Mouse (Mus musculus) intestine, embryonic 14.5 days (tissue): ENCODE results near the gene Maats1. TPM values are rescaled to one million over a fixed set of nuclear protein-coding genes. Genes with fewer than 3 reads are reported as not detected.

Source experiments
- ATAC-seq: fragments of 200-750 bp; cut with Nextera tagmentation; replicated peaks from 2 replicates; pipeline ENCODE4 v1.8.0; 2017; ENCODE audit warnings: low read depth, moderate number of reproducible peaks, moderate TSS enrichment, moderate library complexity; ENCODE audit not compliant: low FRiP score, low TSS enrichment
- DNase-seq: peaks from one replicate; pipeline ENCODE4 v3.0.0-alpha.2; 2018; ENCODE audit warnings: low spot score
- H3K27ac ChIP-seq: fragments of 300-500 bp; sonication (generic); 2 replicates; pipeline ENCODE4 v1.5.1; 2014; ENCODE audit warnings: low read depth, mild to moderate bottlenecking, control low read depth
- H3K27me3 ChIP-seq: fragments of 300-500 bp; sonication (generic); replicated peaks from 2 replicates; pipeline ENCODE4 v1.6.1; 2014; ENCODE audit warnings: low read length, control low read depth; ENCODE audit not compliant: control insufficient read depth, insufficient read depth
- H3K36me3 ChIP-seq: fragments of 300-500 bp; sonication (generic); 2 replicates; pipeline ENCODE4 v1.6.1; 2014; ENCODE audit warnings: low read length, control low read depth; ENCODE audit not compliant: control insufficient read depth, insufficient read depth
- H3K4me1 ChIP-seq: fragments of 300-500 bp; sonication (generic); replicated peaks from 2 replicates; pipeline ENCODE4 v1.6.1; 2014; ENCODE audit warnings: low read length, control low read depth, mixed read lengths; ENCODE audit not compliant: control insufficient read depth, insufficient read depth
- H3K4me2 ChIP-seq: fragments of 300-500 bp; sonication (generic); 2 replicates; pipeline ENCODE4 v1.6.1; 2014; ENCODE audit warnings: low read length
- H3K4me3 ChIP-seq: fragments of 300-500 bp; sonication (generic); 2 replicates; pipeline ENCODE4 v1.5.1; 2014; ENCODE audit warnings: low read depth, low read length, control low read depth, mixed read lengths
- H3K9ac ChIP-seq: fragments of 300-500 bp; sonication (generic); 2 replicates; pipeline ENCODE4 v1.6.1; 2014; ENCODE audit warnings: mild to moderate bottlenecking, low read length
- H3K9me3 ChIP-seq: fragments of 300-500 bp; sonication (generic); 2 replicates; pipeline ENCODE4 v1.6.1; 2016; ENCODE audit warnings: low read length, control low read depth; ENCODE audit not compliant: control insufficient read depth
- WGBS: fragments of 180-500 bp; shearing (Covaris S2); extraction: QIAGEN DNeasy Blood & Tissue Kit; methylation state at CpG from one replicate; pipeline ENCODE4 v1.1.7; 2014; 5-methylcytosine and 5-hydroxymethylcytosine counted together
- polyA plus RNA-seq: library from polyadenylated mRNA; unstranded; fragments of >200 nt; fragmentation: Nextera tagmentation; extraction: Ambion mirVana; gene quantifications from 2 replicates; pipeline ENCODE4 v1.2.1, GENCODE M21; 2014

Maats1 gene
- polyA plus RNA-seq, 1 experiment from 2014 or later, result not detected

DNA sequence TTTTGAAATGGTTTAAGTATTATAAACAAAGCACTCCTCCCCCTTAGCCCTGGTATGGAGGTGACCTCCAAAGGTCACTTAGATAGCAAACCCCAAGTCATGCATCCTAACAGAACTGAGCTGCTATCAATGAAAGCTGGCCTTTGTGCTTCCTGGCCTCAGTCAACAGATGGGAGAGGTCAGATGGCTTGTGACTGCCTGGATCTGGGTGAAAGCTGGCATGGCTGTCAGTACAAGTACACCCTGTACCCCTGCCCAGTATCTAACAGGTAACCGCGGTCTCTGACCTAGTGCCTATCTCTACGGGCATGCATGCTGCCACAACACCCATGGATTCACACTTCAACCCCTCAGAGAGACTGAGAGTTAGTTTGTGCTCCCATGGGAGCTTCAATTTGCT, 54.2 kb downstream of the Maats1 start:
- H3K9ac ChIP-seq, result no peak overlapping the region
- ATAC-seq, result no peak
- 75% methylated on average over 3 of the region's 3 CpGs for WGBS

DNA sequence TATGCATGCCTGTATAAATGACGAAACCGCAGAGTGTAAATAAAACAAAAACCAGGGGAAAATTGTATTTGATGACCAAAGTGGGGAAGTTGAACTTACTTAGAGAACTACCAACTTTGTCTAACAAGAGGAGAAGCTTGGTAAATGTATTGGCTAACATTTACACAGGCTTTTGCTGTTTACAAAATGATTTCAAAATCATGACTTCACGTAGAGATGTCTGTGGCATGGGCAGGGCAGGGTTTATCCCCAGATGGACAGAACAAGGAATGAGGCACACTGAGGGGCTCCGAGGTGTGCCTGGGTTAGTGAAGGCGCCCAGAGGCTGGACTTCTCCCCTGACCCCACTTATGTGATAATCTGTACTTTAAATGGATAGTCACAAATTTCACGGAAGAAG, 54.6 kb downstream of the Maats1 start:
- 49% methylated on average over 6 of the region's 6 CpGs for WGBS
- H3K9me3 ChIP-seq, result no peaks in the 10 kb centered on the region
- DNase-seq (no peak), ATAC-seq (no peak)
- H3K4me1 ChIP-seq, result no peaks in the 10 kb centered on the region
- H3K27me3 ChIP-seq, result no peaks in the 10 kb centered on the region
- H3K36me3 ChIP-seq, result no peaks in the 10 kb centered on the region
- H3K27ac ChIP-seq, result no peak overlapping the region
- H3K9ac ChIP-seq, result no peak overlapping the region
- no peak overlapping the region for H3K4me2 ChIP-seq
- H3K4me3 ChIP-seq, result no peak overlapping the region

More for the DNA sequence above, 54.2 kb downstream of the Maats1 start:
- Histone ChIP-seq H3K36me3 (no peaks in the 10 kb centered on the region), H3K4me1 (no peaks in the 10 kb centered on the region), H3K9me3 (no peaks in the 10 kb centered on the region), H3K4me2 (no peak overlapping the region), H3K27ac (no peak overlapping the region), H3K27me3 (no peaks in the 10 kb centered on the region), H3K4me3 (no peak overlapping the region)
- DNase-seq, result no peak

DNA sequence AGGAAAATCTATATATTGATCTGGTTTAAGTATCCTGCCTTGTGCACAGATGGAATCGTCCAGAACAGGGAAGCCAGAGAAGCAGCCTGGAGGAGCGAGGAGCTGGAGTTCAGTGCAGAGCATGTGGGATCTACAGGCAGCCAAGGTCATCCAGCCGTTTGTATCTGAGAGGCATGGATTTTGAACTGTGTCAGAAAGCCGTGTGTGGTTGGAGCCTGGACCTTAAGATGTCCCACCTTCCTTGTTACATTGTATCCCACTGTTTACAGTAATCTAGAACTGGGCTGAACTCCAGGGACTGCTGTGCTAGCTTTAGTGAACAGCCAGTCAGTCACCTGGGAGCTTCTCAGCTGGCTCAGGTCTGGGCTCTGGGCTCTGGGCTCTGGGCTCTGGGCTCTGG, 55.4 kb downstream of the Maats1 start:
- 47% methylated on average over 4 of the region's 4 CpGs for WGBS
- H3K4me2 ChIP-seq, result no peak overlapping the region

DNA sequence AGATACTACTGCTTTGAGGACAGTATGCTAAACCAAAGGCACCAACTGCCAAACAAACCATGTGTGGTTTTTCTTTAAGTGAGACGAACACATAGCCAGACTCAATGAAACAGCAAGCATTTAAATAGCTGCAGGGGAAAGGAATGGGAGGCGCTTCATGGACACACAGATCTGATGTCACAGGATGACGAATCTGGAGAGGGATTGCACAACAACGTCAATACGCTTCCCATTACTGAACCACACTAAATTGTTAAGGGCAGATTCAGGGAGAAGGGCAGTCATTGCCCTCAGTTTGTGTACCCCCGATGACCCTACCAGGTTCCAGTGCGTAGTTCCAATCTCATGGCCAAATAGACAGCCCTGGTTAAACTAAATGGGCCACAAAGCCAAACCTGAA, 56.1 kb downstream of the Maats1 start:
- DNase-seq (no peak), ATAC-seq (no peak)
- no peak overlapping the region for H3K4me2 ChIP-seq
- no peaks in the 10 kb centered on the region for H3K27me3 ChIP-seq
- H3K4me3 ChIP-seq, result no peak overlapping the region
- H3K9me3 ChIP-seq, result no peaks in the 10 kb centered on the region
- no peaks in the 10 kb centered on the region for H3K36me3 ChIP-seq
- 75% methylated on average over 7 of the region's 7 CpGs for WGBS
- no peak overlapping the region for H3K27ac ChIP-seq
- no peak overlapping the region for H3K9ac ChIP-seq
- H3K4me1 ChIP-seq, result no peaks in the 10 kb centered on the region

More for the DNA sequence above, 55.4 kb downstream of the Maats1 start:
- Histone ChIP-seq H3K4me1 (no peaks in the 10 kb centered on the region), H3K9ac (no peak overlapping the region), H3K4me3 (no peak overlapping the region), H3K27me3 (no peaks in the 10 kb centered on the region), H3K36me3 (no peaks in the 10 kb centered on the region), H3K9me3 (no peaks in the 10 kb centered on the region), H3K27ac (no peak overlapping the region)
- DNase-seq (no peak), ATAC-seq (no peak)

DNA sequence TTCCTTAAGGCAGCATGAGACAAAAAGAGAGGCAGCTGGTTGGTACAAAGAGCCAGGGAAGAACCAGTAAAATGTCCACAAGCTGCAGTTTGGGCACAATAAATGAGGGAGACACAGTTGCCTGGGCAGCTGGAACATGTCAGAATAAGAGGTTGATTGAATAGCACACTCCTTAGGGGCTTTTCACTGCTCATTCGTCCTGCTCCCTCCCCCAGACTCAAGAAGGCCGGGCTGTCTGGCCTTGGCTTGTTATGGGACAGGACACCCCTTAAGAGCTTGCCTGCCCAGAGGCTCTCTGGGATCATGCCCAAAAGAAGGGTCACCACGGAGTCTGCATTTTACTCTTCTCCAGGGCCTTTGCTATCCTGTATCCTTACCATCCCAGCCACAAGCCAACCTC, 58.6 kb downstream of the Maats1 start:
- Histone ChIP-seq H3K4me3 (no peak overlapping the region), H3K27ac (no peak overlapping the region), H3K9ac (no peak overlapping the region), H3K27me3 (no peaks in the 10 kb centered on the region), H3K9me3 (no peaks in the 10 kb centered on the region), H3K4me2 (no peak overlapping the region), H3K4me1 (no peaks in the 10 kb centered on the region), H3K36me3 (no peaks in the 10 kb centered on the region)
- ATAC-seq (no peak), DNase-seq (no peak)
- 35% methylated on average over 3 of the region's 3 CpGs for WGBS

DNA sequence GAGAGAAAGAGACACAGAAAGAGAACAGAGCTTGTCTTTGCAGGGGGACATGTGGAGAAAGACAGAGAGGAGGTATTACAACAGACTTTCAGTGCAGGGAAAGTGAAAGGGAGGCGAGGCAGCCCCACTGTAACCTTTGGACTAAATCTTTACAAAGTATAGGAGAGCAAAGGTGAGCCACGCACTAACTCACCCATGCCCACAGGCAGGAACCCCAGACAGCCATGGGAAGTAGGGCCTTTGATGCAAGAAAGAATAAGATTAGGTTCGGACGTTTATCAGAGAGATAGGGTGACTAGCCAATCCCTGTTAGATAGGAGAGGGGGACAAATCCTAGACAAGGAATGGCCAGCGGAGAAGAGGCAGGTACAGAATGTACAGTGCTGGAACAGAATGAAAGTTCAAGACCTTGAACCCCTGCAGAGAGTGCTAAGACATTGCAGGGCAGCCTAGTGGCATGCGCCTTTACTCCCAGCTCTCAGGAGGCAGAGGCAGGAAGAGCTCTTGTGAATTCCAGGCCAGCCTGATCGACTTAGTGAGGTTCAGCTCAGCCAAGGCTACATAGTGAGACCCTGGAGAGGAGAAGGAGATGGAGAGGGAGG, 59.3 kb downstream of the Maats1 start:
- ATAC-seq (peak; percentile 71; the same call in 1 of the 2 replicates), DNase-seq (peak; percentile 55)
- Histone ChIP-seq H3K4me2 (no peak overlapping the region), H3K4me3 (no peak overlapping the region), H3K9me3 (no peaks in the 10 kb centered on the region), H3K27ac (no peak overlapping the region), H3K4me1 (no peaks in the 10 kb centered on the region), H3K9ac (no peak overlapping the region), H3K27me3 (no peaks in the 10 kb centered on the region), H3K36me3 (no peaks in the 10 kb centered on the region)
- WGBS, result 72% methylated on average over 7 of the region's 7 CpGs

DNA sequence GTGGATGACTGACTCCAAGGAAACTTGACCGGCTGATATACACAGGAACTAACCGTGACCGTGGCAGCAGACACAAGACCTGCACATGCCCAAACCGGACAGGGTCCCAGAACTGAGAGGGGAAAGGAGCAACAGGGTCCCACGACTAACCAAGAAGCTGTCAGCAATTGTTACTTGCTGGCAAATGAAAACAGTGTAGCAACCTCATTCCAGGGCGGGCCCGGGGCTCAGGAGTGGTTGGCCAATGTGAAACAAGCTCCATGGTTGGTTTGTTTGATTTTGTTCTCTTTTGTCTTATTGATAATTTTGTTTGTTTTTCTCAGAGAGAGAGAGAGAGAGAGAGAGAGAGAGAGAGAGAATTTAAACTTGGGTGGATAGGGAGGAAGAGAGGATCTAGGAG, 61.0 kb downstream of the Maats1 start:
- 83% methylated on average over 7 of the region's 7 CpGs for WGBS
- peak; percentile 48 for DNase-seq
- H3K36me3 ChIP-seq, result no peaks in the 10 kb centered on the region
- ATAC-seq, result no peak
- no peak overlapping the region for H3K4me2 ChIP-seq
- no peaks in the 10 kb centered on the region for H3K9me3 ChIP-seq
- no peak overlapping the region for H3K9ac ChIP-seq
- H3K27me3 ChIP-seq, result no peaks in the 10 kb centered on the region
- H3K27ac ChIP-seq, result no peak overlapping the region
- H3K4me3 ChIP-seq, result no peak overlapping the region
- no peaks in the 10 kb centered on the region for H3K4me1 ChIP-seq

DNA sequence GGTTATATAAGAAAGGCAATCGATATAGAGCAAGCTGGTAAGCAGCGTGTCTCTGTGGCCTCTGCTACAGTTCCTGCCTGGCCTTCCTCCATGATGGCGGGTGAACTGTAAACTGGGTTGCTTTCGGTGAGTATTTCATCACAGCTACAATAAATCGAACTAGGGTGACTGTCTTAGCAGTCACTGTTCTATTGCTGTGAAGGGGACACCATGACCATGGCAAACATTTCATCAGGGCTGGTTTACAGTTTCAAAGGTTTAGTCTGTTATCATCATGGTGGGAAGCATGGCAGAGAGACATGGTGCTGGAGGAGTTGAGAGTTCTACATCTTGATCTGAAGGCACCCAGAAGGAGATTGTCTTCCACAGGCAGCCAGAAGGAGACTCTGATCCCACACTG, 62.1 kb downstream of the Maats1 start:
- H3K36me3 ChIP-seq, result no peaks in the 10 kb centered on the region
- no peak overlapping the region for H3K9ac ChIP-seq
- H3K9me3 ChIP-seq, result no peaks in the 10 kb centered on the region
- DNase-seq, result peak; percentile 25
- H3K4me1 ChIP-seq, result no peaks in the 10 kb centered on the region
- no peak overlapping the region for H3K4me3 ChIP-seq
- no peak for ATAC-seq
- no peak overlapping the region for H3K4me2 ChIP-seq
- WGBS, result 93% methylated on average over 5 of the region's 5 CpGs
- H3K27me3 ChIP-seq, result no peaks in the 10 kb centered on the region
- H3K27ac ChIP-seq, result no peak overlapping the region

DNA sequence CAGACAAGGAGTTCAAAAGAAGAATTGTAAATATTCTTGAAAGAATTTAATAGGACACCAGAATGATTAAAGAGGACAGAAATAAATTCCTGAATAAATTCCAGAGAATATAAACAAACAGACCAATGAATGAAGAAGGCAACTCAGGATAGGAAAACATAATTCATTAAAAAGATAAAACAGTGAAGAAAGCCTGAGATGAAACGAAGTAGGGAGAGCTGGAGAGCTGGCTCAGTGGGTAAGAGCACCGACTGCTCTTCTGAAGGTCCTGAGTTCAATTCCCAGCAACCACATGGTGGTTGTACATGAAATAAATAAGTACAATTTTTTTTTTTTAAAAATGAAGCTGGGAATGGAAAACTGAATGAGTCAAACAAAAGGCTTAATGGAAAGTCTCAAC, 67.2 kb downstream of the Maats1 start:
- Histone ChIP-seq H3K4me1 (no peaks in the 10 kb centered on the region), H3K36me3 (no peaks in the 10 kb centered on the region), H3K27ac (no peak overlapping the region), H3K27me3 (no peaks in the 10 kb centered on the region), H3K4me3 (no peak overlapping the region), H3K9me3 (no peaks in the 10 kb centered on the region), H3K9ac (no peak overlapping the region), H3K4me2 (no peak overlapping the region)
- DNase-seq (peak; percentile 3), ATAC-seq (no peak)
- WGBS, result 69% methylated on average over 2 of the region's 2 CpGs
